Mouse (Mus musculus) liver (tissue): ENCODE measurements around the gene Hist3h2a.
A peak's percentile ranks its signal among the peaks of the same experiment; 100 is the strongest.
"Not testable (repeated sequence)": the region's sequence is repeated elsewhere in the genome, so short reads cannot be mapped to it uniquely, and the experiment has no call there.

Experiments used
- DNase-seq: peaks from one replicate; pipeline ENCODE4 v3.0.0-alpha.2; 2020; ENCODE audit warnings: mixed read lengths

Gene Hist3h2a

DNA sequence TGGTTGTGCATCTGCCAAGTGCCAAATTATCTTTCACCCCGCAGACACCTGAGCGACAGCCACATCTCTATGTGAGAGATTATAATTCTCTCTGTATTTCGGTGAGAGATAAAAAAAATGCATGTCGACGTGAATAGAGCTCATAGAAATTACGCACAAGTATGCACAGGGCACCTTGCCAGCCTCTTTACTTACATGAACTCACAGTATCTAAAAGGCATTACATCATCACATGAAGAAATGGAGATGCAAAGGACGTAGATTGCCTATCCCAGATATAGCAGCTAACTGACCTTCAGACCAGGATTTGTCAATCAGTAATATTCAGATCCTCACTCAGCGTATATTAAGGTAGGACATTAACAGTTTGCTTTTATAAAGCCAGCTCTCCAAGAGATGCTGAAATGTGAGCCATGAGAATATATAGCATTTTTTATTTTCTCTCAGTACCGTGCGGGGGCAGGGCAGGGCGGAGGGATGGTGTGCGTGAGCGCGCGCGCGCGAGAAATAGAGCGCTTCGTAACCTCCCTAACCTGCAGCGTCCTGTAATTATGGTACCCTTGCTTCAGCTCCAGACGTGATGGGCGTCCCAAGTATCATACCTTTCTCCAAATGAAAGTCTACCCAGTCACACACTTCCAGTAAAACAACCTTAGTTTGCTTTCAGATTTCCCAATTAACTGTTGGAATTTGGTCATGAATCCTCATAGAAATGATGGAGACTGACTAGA, 6.5 kb upstream of the Hist3h2a start:
- DNase-seq, result no peak

DNA sequence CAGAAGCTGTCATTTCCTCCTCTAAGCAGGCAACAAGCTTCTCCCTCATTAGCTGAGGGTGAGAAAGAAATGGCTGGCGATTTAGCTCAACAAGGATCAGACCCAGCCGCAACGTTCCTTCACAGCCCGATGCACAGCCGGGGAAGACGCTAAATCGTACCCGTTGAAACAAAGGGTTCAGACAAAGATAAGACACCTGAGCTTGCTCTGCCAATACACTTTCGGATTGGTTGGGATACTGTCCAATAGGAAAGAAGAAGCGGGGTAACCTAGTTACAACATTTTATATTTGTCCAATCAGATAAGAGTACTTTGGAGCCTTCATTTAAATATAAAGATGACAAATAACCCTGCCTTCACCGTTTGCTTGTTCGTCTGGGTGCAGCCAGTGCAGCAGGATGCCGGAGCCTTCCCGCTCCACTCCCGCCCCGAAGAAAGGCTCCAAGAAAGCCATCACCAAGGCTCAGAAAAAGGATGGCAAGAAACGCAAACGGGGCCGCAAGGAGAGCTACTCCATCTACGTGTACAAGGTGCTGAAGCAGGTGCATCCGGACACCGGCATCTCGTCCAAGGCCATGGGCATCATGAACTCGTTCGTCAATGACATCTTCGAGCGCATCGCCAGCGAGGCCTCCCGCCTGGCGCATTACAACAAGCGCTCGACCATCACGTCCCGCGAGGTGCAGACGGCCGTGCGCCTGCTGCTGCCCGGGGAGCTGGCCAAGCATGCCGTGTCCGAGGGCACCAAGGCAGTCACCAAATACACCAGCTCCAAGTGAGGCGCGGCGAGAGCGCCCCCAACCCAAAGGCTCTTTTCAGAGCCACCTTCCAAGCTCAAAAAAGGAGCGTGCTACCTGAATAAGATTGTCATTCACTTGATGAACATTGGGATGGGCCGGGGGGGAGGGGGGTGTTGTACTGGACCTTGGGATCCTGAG, 5.7 kb upstream of the Hist3h2a start, which contains the start of gene Hist3h2ba:
Gene Hist3h2ba, plus strand, starts transcription at position 379 of the 938 bp plus-strand sequence.
- DNase-seq, result peak; percentile 62

- no peak for DNase-seq
These were observed 4.7 kb upstream of the Hist3h2a start for GRCm38 (mm10) chr11:58949480-58950431.

DNA sequence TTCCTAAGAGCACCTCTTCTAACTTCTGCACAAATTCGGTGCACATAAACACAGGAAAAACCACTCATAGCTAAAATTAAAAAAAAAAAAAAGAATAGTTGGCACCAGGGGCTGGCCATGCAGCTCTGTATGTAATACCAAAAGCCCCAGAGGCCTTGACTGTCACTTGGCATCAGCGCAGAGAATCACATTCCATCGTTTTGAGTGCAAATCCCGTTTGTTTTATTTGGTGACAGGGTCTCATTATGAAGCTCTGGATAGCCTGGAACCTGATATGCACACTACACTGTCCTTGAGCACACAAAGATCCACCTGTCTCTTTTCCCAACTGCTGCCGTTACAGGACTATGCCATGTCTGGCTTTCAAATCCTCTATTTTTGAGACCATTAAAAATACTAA, 3.3 kb upstream of the Hist3h2a start:
- no peak for DNase-seq

GRCm38 (mm10) chr11:58953351-58954169, 925 bp upstream of the Hist3h2a start:
- peak; percentile 79 for DNase-seq

GRCm38 (mm10) chr11:58954170-58954419, 390 bp upstream of the Hist3h2a start:
- DNase-seq, result not testable (repeated sequence)

DNA sequence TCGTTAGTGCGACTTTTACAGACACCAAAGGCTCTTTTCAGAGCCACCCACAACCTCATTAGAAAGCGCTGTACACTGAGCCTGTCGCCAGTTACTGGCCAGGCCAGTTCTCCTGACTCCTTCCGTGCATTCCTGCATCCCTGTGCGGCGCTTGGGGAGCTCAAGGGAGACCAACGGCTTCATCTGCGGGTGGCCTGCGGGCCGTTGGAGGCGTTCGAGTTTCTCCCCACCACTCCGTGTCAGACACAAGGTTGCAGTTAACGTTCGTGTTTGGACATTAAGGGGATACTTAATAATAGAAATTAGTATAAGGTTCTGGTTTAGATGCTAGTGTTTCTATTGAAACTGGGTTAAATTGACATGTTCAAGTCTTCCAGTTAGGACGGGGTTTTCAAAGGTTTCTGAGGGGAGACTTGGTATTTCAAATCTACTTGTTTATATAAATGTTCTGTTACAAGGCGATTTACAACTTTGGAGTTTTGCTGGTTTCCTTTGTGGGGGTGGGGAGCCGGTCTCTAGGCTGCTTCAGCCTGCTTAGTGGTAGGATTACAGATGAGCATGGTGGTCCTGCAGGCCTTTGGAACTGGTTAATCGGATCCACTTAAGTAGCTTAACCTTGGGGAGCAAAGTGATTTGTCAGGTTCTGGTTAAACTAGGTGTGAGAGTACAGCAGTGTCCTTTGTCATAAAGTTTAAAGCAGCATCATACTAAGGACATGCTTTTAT, 820 bp downstream of the Hist3h2a start:
- peak; percentile 45 for DNase-seq

GRCm38 (mm10) chr11:58955868-58956257, 1.4 kb downstream of the Hist3h2a start:
- no peak for DNase-seq

GRCm38 (mm10) chr11:58957226-58957914, 2.9 kb downstream of the Hist3h2a start:
- no peak for DNase-seq

DNA sequence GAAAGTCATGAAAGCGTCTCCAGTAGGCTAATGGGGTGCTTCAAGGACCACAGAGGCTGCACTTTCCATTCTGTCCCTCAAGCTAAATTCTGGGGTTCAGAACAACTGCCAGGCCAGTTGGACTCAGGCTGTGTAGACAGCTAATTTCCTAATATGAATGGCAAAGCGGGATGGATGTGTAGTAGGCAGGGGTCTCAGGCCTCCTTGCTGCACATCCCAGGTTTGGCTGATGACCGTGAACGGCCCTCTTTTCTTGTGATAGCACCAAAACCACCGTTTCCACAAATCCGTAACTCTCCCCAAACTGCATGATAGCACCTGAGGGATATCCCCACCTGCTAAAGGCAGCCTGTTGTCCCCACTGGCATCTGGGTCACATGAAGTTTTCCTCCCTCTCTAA, 4.1 kb downstream of the Hist3h2a start:
- DNase-seq, result no peak

DNA sequence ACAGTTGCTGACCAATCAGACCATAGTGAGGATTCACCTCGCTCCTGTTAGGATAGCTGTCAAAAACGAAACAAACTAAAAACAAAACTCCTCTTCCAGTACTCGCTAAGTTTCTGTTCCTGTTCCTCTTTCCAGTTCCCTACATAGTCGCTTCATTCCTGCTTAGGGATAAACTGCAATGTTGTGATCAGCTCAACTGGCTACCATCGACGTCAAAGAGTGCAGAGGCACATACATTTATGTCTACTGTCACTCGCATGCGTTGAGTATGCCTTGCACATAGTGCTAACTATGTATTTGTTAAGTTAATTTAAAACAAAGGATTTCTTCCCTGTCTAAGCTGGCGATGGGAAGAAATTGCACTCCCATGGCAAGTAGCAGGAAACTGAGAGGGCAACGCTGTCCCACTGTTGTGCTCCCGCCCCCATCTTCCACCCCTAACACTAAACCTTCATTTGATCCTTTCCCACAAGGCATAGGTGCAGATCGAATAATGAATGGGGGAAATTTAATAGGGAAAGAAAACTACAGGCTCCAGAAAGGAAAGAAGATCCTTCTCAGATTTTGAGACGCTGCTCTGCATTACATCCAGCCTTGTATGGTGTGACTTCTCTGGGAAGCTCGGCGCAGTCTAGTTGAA, 4.8 kb downstream of the Hist3h2a start:
- DNase-seq, result no peak

DNA sequence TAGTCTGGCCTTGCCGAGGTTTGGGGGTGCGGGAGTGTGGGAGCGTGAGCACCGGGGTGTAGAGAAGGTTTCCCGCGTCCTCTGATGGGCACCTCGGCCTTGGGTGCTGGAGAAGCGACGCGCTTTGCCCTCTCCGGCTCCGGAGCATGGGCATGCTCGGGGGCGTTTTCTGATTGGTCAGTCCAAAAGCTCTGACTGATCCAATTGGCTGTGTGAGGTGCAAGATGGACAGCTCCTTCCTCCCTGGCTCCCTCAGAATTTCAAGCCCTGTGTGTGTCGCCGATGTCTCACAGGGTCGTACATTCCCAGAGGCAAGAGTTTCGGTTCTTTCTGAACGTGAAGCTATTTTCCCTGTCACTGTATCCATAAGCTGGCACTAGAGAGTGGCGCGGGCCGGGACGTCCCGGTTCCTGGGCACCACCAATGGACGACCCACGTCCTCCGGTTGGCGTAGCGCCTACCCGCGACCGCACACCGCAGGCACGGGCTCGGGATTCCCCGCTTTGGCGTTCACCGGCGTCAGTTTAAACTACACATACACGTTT, 5.5 kb downstream of the Hist3h2a start:
- DNase-seq, result peak; percentile 91

- no peak for DNase-seq
These were observed 7.1 kb downstream of the Hist3h2a start for GRCm38 (mm10) chr11:58961364-58962177.

DNA sequence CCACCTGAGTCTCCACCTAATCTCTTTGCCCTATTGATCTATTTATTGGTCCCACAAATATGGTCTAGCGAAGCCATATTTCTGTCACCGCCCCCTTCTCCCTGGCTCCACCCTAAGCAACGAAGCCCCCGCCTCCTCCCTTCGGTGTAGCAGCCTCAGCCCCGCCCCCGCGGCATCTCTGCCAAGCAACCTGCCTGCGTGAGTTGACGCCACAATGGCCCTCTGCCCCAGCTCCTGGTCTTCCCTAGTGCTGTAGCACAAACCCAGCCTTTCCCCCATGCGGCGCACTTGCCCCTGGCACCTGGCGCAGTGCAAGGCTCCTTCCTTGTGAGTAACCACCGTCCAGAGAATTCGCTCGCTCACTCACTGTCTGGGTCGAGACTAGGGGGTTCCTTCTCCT, 9.1 kb downstream of the Hist3h2a start:
- DNase-seq, result peak; percentile 60

GRCm38 (mm10) chr11:58964216-58964615, 9.7 kb downstream of the Hist3h2a start:
- DNase-seq, result no peak

- DNase-seq, result no peak
These were observed 10.7 kb downstream of the Hist3h2a start for GRCm38 (mm10) chr11:58965001-58965760.

GRCm38 (mm10) chr11:58967346-58967745, 12.9 kb downstream of the Hist3h2a start:
- DNase-seq, result no peak

DNA sequence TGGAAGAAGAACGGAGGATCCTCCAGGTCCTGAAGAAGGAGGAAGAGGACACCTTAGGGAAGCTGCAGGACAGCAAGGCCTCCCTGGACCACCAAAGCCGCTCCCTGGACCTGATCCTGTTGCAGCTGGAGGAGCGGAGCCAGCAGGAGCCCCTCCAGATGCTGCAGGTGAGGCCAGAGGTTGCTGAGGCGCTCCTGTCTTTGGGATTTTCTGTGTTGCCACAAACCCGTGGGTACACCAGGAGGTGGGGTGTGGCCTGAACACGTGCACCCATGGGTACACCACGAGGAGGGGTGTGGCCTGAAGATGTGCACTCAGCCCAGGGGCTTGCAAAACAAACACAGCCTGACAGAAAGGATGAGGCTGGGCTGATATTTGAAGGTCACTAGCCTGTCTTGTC, 14.1 kb downstream of the Hist3h2a start:
- no peak for DNase-seq
